Mouse (Mus musculus) cerebellum, postnatal 36 days (tissue): ENCODE data around the gene Dpysl4.
A peak's percentile ranks its signal among the peaks of the same experiment; 100 is the strongest.

Experiments
- DNase-seq, 2 experiments: peaks; one replicate each; pipeline ENCODE4 v3.0.0; 2021 to 2022; ENCODE audit warnings: mixed read lengths in 2 of 2

Dpysl4 gene

DNA sequence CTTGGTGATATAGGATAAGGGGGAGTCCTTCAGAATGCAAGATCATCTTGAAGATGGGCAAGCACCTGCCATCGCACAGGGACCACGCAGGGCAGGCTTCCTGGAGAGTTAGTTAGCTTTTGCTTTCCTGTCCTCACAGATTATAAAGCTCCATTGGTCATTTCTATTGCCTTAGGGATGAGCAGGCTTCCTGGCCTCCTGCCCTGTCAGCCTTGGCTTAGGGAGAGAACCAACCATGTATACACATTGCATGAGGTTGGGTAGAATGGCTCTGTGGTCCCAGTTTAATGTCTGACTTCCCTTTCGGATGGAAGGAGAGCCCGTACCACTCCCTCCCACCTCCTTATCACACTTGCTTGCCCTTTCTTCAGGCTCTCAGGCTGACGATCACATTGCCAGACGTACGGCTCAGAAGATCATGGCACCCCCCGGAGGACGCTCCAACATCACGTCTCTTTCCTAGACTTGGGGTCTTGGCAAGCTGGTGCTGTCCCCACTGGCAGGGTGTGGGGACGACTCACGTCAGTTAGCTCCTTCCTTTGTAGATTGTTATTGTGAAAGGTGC is 14.8 kb downstream of the Dpysl4 start:
- peak in 1 of 2 experiments; percentile 32 for DNase-seq

DNA sequence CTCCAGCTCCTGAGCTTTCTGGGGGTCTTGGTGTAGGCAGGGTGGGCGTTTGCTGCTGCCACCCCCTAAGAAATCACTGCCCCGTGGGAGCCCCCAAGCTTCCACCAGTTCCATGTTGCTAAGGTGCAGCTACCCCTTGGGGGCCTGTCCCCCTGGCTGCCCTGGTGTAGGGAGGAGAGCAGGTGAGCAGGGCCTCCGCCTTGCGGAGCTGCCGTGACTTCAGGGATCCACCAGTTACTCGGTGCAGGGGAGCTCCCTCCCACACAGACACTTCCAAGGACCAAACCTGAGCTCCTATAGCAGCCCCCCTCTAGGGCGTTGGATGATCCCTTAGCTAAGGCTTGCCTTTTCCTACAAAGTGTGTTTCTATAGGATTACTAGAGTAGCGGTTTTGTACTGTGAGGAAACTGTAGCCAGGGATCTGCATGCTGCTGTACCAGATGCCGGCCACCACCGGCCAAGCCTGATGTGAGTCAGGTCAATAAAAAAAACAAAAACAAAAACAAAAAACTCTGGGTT is 15.5 kb downstream of the Dpysl4 start:
- no peak for DNase-seq

DNA sequence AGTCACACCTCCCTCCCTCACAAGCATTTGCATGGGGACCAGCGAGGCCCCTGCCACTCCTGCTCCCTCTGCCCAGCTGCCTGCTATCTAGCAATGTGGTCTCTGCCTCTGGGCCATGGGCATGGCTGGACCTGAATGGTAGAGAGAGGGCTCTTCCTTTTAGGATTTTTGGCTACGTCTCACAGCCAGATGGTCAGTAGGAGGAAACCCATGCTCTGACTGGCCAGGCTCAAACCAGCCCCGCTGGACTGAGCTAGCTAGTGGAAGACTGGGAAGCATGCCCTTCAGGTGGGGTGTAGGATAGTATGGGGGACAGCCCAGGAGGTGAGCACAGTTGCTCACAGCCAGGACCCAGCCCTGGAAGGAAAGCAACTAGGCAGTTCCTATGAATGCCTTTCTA is 16.0 kb downstream of the Dpysl4 start:
- peak; percentile 80 to 83 for DNase-seq

DNA sequence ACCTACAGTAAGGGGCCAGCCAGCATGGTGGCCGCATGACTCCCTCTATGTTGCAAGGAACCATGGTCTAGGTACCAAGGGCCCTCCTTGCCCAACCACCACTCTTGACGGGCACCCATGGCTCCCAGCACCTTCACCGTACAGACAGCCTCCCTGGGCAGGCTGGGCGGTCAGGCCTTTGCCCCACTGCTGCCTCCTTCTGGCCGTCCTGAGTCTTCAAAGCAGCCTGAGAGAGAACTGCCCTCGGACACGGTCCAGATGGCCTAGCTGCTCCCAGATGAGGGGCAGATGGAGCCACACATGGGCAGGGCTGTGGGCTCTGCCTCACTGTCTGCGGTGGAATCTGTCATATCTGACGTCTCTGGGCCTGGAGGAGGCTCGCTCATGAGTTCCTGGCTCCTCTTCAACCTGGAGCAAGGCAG is 18.2 kb downstream of the Dpysl4 start:
- DNase-seq: peak; percentile 52 to 62

DNA sequence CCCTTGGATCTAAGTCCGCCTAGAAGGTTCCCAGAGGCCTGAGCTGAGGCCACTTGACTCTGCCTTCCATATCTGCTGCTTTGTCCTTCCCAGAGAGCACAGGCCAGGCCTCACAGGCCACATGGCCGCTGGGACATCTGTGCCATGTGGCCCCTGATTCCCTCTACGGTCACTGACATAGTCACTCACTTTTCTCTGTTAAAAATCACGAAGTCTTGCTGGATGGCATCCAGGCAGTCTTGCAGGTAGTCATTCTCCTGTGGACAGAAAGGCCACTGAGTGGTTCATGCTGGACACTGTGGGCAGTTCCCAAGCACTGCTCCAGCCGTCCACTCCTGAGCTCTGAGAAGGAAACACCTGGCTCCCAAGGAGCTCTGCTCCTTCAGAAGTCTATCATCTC is 19.3 kb downstream of the Dpysl4 start:
- DNase-seq: peak in 1 of 2 experiments; percentile 26

DNA sequence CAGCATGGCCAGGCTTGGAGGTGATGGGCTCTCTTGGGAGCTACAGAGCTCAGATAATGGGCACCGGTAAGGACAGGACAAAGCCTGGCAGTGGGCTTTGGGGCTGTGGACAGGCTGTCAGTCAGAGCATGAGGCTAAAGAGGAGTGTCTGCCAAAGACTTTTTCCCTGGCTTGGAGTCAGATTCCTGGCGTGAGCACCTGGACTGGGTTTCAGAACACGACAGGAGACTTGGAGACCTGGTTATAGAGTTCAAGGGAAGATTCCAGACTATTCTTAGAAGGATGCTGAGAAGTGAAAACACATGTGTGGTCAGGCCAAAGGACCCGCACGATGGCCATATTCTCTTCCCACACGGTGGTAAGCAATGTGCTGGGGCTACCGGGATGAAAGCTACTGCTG is 19.9 kb downstream of the Dpysl4 start:
- peak; percentile 83 to 93 for DNase-seq

DNA sequence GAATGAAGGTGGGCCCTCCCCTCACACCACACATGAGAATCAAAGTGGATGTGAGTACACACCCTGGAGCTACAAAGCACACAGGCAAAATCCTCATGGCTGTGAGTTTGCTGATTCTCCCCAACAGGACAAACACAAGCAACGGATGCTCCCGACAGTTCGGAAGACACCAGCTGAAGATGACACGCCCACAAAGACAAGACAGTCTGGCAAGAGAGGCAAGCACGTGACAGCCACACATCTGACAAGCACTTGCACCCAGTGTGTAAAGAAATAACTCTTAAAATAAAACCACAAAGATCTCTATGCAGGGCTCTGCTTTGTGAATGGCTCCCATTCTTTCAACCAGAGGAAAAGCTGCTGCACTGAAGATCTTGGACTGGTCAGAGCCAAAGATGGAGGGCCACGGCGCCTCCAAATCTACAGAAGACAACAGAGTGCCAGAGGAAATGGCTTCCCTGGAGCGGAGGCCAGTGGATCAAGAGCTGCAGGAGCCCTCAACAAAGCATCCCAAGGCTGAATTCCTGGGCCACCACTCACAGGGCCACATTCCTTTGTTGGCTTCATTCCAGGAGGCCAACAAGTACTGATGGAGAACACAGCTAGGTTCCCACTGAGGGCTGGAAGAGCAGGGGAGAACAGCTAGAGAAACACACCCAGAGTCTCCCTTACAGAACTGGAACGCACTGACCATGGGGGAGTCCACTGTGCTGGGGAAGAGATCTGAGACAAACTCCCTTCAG is 22.3 kb downstream of the Dpysl4 start:
- DNase-seq: no peak

DNA sequence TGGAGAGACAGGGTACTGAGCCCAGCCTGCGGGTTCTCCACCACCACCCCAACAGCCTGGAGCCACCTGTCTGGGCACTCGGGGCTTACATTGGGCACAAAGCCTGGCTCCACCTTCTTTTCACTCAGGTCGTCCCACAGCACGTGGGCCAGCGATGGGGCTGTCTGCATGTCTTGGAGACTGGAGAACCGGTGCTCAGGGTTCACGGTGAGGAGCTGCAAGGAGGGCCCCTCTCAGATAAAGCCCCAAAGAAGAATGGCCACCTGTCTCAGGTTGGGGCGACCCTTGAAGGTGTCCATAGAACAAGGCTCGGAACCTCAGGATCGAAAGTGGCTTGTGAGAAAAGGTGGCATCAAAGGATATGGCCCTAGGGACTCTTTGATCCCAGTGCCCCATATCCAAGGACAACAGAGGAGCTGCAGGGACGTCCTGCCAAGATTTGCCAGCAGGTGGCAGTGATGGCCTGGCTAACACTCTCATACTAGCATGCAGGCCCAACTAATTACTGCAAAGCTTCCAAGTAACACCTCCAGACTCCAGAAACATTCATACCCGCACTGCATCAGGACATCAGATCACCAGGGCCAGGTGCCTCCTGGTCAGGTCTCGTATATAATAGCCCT is 33.5 kb downstream of the Dpysl4 start:
- peak; percentile 93 to 95 for DNase-seq

DNA sequence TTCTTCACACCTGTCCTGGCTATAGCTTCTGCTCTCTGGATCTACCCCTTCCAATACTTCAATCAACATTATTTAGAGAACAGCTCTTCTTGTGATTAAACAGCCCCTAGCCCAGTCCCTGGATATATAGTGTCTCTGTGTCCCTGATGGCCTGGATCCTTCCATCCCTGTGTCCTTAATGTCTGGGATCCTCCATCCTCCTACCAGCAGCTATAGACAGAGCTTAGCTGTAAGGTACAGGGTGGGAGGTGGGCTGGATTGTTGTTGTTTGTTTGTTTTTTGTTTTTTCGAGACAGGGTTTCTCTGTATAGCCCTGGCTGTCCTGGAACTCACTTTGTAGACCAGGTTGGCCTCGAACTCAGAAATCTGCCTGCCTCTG is 34.0 kb downstream of the Dpysl4 start:
- no peak for DNase-seq

DNA sequence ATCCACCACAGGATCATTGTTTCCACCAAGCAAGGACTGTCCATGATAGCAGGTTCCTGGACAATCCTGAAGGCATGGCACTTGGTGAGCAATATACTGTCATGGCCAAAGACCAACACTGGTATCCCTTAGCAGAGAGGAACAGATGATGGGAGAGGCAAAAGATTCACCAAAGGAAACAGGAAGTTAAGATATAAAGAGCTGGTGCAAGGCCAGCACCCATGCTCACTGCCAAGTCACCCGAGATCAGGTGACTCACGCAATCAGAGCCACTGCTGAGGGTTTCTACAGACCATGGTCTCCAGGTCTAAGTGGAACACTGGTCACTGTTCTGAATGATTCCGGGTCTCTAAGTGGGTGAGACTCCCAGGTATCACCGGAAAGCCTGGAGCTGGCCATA is 40.1 kb downstream of the Dpysl4 start:
- DNase-seq: no peak

DNA sequence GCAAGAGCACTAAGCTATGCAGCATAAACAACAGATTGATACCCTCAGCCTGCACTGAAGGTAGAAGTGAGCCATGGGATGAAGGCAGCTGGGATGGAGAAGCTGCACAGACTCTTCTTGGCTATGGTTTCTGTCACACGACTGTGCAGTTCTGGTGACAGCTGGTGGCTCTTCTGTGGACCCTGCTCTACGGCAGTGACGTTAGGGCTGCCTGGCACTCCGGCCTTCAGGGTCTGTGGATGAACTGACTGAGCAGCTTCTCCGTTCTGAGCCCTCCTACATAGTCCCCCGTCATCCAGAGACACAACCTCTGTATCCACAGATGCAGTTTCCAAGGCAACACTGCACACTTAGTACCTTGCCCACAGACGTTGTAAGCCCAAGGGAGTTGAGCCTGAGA is 40.7 kb downstream of the Dpysl4 start:
- DNase-seq: no peak

DNA sequence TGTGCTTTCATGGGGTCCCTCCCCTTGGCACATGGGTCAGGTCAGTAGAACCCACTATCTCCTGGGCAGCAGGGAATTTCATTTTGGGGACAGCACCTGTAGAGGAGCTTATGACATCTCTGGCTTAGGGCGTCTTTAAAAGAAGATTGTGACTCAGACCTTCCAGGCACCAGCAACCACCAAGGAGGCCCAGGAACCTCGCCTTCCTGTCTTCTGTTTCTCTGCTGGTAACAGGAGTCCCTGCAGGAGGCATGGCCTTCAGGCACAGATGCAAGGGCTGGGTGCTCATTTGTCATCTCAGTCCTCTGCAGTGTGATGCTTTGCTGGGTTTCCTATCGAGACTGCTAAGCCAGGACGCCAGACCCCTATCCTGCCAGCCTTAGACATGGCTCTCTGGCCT is 43.2 kb downstream of the Dpysl4 start:
- DNase-seq: no peak

DNA sequence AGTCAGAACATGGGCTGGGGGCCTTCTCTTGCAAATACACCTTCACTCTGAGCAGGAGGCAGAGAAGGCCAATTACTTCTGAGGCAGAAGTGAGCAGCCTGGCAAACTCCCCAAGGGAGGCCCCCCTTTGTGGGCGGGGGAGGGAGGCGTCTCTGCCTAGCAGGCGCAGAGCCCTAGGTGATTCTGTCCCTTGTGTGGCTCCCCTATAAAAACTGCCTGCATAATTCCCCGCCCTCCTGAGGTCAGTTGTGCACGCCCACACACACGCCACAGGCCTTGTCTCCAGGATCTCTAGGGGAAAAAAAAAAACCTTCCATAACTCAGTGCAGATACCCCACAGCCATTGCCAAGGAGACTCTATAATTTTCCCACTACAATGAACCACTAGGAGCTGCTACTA is 44.6 kb downstream of the Dpysl4 start:
- DNase-seq: no peak

DNA sequence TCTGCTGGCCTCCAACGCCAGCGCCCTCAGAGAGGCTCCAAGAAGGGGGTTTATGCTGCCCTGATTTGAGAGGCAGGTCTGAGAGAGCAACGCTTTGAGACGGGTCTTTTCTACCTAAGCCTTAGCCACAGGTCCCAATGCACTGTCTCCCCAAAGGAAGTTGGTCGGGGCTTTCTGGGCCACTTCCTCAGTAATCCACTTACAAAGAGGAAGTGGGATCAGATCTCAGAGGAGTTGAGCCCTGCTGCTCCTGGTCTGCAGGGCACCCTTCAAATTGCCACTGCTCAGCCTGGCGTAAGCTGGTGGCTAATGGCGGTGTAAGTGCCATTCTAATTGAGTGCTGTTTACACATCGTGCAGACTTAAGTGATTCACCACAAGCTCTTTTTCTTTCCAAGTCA is 45.7 kb downstream of the Dpysl4 start:
- DNase-seq: no peak

DNA sequence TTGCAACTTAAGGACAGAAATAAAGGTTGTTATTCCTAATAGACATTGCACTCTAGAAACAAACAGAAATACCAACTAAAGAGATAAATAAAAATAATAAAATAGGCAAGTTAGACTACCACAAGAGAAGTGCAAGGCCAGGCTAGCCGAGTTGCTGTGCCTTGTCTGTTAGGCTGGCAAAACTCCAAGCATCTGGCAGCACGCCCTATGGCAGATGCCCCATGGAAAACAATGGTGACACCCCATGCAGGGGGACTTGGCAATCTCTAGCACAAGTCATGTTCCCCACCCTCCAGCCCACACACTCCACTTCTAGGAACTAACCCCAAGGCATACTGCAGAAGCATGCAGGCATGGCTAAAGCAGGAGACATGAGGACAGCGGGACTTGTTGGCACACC is 47.6 kb downstream of the Dpysl4 start:
- DNase-seq: peak; percentile 79 to 83

DNA sequence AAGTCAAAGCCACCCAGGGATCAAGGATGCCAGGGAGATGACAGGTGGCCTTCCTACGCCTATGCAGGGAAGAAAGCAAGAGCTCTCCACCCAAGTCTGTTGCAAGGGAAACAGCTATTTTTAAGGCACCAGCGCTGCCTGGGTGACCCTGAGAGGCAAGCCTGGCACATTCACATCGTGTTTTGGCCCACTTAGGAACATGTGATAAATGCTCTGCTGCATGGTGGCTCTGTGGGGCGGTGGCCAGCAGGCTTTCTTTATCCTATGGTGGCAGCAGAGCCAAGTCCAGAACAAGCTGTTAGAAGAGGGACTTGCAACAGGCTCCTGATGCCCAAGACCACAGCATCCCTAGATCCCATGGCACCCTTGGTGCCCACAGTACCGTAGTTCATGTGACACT is 49.4 kb downstream of the Dpysl4 start:
- DNase-seq: no peak

DNA sequence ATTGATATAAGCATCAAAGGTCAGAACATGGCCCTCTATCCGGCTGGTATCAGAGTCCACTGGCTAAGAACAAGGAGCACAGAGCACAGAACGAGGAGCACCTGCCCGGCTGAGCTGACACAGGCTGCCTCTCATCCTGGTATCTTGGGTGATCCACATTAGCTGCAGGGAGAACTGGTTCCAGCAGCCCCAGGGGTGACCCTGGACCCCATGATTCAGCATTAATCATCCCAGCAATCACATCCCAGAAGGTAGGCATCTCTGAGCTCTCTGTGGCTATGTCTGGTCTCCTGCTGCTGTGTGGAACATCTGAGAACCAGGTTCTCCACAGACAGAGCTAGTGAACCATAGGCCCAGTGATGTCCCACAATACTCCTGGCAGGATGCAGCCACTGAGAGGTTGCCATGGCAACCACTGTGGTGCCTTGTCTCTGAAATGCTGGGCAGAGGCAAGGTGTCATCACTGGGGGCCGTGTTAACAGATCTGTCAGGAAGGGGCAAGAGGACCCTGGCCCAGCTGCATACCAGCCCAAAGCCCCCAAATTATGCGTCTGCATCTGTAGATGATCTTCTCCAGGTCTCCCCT is 51.2 kb downstream of the Dpysl4 start:
- DNase-seq: no peak

DNA sequence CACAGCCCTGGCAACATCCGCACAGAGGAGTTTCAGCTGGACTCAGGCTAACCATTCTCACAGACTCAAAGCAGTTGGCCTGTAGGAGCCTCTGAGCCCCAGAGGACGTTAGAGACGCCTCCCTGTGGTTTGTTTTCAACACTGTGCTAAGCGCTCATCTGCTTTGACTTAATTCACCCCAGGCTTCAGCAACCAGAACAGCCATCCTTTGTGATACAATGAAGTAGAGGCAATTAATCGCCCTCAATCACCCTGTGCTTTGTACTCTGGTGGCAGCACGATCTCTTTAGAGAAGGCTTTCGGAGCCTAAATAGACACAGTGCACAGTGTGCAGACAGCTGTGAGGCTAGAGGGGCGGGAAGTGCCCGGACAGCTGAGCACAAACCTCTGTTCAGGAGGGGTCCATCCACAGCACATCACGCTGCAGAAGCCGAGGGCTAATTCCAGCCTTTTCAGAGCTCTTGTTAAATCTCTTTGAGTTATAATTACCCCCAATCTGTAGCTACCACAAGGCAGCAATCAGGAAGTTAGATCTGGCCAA is 54.2 kb downstream of the Dpysl4 start:
- no peak for DNase-seq

DNA sequence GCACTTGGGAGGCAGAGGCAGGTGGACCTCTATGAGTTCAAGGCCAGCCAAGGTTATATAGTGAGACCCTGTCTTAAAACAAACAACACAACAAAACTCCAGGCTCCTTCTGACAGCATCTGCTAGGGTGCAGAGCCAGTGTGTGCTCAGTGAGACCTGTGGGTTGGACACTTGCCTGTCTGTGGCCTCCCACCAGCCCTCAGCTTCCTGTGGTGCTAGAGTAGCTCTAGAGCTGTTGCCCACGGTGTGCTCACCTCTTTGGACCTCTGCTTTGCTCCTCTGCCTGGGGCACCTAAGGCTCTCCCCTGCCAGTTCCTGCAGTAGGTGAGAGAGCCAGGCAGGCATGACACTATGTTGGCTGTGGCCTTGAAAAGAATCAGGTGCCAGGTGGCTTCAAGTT is 58.0 kb downstream of the Dpysl4 start:
- DNase-seq: no peak

DNA sequence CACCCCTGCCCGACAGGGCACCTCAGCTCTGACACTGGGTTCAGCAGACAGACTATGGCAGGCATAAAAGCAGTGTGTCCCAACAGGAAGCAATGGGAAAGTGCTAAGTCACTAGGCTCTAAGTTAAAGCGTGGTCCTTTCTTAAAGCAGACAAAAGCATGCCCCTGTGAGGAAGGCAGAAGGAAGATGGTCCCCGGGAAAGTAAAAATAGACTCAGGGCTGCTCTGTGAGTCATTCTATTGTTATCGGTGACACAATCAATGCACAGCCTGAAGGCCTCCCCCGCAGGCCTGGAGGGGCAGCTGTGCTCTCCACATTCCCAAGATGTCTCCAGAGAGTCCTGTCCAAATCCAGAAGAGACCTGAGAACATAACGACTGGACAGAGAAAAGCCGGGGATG is 60.1 kb downstream of the Dpysl4 start:
- no peak for DNase-seq

DNA sequence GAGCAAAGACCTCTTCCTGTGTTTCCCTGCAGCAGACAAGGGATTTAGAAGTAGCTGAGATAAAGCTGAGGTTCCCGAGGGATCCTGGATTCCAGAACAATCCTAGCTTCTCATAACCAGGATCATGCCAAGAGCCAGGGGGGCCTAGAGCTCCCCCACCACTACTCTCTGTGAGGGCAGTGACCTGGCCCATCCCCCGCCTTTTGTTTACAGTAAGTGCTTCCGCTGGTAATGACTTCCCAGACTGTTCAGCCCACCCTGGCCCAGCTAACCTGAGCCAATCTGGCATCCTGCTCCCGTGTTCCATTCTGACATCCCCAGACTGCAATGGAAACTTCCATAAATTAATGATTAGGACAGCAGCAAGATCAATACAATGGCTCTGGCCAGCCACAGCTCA is 61.6 kb downstream of the Dpysl4 start:
- no peak for DNase-seq

DNA sequence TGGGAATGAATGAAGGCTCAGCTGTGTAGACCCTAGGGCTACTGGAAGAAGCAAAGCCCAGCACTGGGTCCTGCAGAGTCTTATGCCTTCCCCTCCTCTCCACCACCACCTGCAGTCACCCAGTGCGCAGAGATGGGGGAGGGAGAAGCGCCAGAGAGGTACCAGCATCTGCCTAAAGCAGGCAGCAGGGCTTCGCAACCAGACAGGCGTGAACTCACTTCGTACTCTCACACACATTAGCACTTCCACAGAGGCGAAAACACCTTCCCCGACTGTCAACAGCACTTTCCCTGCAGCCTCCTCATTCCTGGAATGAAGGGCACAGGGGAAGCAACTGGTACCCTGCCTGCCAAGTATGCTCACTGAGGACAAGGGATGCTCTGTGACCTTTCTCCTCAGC is 63.6 kb downstream of the Dpysl4 start:
- no peak for DNase-seq

DNA sequence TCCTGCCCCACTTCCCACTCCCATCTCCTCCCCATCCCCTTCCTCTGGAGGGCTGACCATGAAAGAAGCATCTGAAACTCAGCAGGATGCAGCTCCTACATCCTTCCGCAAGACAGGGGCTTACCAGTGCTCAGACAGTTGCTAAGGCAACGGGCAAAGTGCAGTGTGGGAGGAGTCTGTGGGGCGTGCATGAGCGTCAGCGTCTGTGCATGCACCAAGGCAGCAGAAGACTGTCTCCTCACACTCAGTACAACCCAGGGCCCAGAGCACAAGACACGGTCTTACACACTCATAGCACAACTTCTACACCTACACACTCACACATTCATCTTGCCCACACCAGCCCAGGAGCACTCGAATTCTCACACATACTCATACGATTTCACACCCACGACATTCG is 65.3 kb downstream of the Dpysl4 start:
- DNase-seq: no peak
